Mouse (Mus musculus): Measurements from ENCODE around the gene Hsp90ab1.

Hsp90ab1 gene

GRCm38 (mm10) chr17:45573087-45573779, at the start of gene Hsp90ab1:
Hsp90ab1 (minus strand) TSS chr17:45573271.
- in situ Hi-C loops (cut with MboI, MseI): no loop called here

DNA sequence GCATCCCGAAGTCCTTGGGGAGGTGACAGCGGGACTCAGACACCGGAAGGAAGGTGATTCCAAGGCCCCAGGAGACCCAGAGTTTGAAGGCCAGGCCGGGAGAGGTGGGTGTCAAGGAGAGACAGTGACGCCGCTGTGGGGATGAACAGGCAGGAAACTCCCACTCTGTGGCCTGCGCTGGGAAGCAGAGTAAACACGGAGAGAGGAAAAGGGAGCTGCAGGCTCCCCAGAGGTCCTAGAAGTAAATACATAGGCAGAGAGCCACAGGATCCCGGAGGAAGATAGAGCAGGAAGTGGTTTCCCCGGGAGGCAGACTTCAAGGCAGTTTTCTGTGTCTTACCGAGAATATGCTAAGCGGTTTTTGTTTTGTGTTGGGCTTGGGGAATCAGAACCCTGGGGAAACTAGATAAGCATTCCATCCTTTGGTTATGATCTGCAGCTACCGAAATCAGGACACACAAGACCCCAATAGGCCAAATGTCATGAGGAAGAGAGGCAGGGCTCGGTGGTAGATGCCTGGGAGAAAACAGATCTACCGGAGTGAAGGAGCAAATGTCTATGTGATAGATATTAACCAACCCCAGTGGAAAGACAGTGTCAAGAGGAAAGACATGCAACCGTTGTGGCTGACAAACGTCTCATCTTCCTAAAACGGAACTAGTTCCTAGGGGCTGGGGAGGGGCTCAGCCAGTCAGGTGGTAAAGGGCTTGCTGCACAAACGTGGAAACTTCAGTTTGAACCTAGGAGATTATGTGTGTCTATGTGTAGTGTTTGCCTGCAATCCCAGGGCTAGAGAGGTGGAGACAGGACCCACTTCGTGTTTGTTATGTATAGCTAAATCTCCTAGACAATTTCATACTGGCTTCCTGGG, 46.5 kb upstream of the Hsp90ab1 start:
- in situ Hi-C loops (cut with MboI, MseI): no loop called here

GRCm38 (mm10) chr17:45618941-45619385, 45.9 kb upstream of the Hsp90ab1 start:
- in situ Hi-C loops (cut with MboI, MseI): no loop called here

- in situ Hi-C loops (cut with MboI, MseI): no loop called here
Observed at GRCm38 (mm10) chr17:45617655-45618054, 44.6 kb upstream of the Hsp90ab1 start.

DNA sequence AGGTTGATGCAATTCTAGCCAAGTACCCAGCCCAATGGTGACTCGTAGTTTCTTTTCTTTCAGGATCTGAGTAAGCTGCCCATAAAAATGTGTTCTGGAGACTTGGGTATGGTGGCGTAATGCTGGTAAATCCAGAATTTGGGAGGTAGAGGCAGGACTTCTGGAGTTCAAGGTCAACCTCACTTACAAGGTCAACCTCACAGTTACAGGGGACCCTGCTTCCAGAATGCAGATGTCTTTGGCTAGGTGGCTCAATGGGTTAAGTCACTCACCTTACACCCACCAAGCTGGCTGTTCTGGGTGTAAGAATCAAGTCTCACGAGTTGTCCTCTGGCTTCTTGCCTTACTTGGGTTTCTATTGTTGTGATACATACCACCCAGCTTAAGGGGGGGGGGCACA, 43.6 kb upstream of the Hsp90ab1 start:
- in situ Hi-C loops (cut with MboI, MseI): no loop called here

GRCm38 (mm10) chr17:45616046-45616650, 43.1 kb upstream of the Hsp90ab1 start:
- in situ Hi-C loops (cut with MboI, MseI): no loop called here

DNA sequence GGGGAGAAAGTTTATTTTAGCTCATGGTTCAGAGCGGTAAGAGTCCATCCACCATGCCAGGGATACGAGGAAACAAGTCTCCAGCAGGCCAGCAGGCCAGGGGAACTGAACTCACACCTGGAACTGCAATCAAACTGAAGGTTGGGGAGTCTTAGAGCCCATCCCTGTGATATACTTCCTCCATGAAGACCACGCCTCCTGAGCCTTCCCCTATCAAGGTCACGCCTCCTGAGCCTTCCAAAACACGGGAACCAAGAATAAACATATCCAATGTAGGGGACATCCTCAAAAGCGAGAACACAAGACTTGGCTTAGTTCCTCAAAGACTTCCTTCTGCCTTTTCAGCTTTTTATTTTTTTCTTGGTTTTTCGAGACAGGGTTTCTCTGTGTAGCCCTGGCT, 39.9 kb upstream of the Hsp90ab1 start:
- in situ Hi-C loops (cut with MboI, MseI): no loop called here

DNA sequence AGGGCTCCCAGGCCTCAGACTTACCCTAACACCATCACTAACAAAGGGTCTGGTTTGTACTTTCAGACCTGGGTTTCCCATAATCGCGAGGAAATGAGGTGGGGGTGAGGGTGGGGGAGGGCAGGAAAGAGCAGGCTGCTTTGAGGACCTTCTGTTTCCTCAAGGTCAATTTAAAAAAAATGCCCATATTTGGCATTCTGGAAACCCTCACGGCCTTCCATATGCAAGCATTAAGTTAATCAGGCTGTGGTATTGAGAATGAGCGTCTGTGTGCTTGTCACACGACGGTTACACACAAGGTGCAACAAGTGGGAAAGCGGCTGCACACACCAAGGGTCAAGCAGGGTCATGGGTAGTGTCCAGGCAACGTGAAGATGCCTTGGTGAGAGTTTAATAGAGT, 38.9 kb upstream of the Hsp90ab1 start:
- in situ Hi-C loops (cut with MboI, MseI): no loop called here

GRCm38 (mm10) chr17:45610144-45610866, 37.2 kb upstream of the Hsp90ab1 start:
- in situ Hi-C loops (cut with MboI, MseI): no loop called here

DNA sequence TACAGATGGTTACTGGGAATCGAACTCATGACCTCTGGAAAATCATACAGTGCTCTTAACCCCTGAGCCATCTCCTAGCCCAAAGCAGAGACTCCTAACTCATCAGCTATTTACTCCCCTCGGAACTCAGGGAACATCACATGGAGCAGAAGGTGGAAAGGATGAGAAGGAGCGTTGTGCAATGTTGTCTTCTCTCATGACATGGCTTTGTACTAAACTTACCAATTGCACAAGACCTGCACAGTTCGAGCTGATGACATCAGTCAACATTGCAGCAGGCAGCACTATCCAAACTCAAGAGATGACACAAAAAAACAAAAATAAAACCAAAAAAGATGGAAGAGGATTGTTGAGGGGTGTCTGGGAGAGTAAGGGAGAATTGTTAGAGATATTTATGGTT, 35.3 kb upstream of the Hsp90ab1 start:
- in situ Hi-C loops (cut with MboI, MseI): loop anchor here (10.0 kb wide), 1 partner anchor 1406 kb away; the partner anchor contains the start of gene Ubr2

GRCm38 (mm10) chr17:45606992-45607879, 34.2 kb upstream of the Hsp90ab1 start:
- in situ Hi-C loops (cut with MboI, MseI): loop anchor here (10.0 kb wide), 1 partner anchor 1408 kb away; the partner anchor contains the start of gene Ubr2

GRCm38 (mm10) chr17:45602984-45603383, 29.9 kb upstream of the Hsp90ab1 start:
- in situ Hi-C loops (cut with MboI, MseI): loop anchor here (10.0 kb wide), 1 partner anchor 1412 kb away; the partner anchor contains the start of gene Ubr2

DNA sequence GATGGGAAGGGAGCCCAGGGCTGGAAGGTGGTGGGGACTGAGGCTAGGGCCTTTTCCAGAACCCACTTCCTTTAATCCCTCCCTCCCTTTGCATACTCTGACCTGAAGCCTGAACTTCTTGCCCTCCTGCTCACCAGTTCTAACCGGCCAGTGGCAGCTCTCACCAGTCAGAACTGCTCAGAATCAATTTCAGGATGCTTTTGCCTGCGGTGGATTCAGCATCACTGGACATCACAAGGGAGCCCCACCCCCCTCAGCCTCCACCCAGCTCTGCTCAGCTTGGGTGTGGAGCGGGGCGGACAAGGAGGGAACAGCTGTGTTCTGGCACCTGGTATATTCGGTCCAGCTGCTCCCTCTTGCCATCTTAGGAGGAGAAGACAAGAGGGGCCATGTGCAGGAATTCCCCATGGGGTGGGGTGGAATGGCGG, 28.8 kb upstream of the Hsp90ab1 start, which contains the start of gene Mymx:
Gene Mymx, minus strand, starts transcription at position 226 of the 428 bp plus-strand sequence.
- in situ Hi-C loops (cut with MboI, MseI): loop anchor here (10.0 kb wide), 1 partner anchor 1413 kb away; the partner anchor contains the start of gene Ubr2

- in situ Hi-C loops (cut with MboI, MseI): loop anchor here (10.0 kb wide), 1 partner anchor 1413 kb away; the partner anchor contains the start of gene Ubr2
Observed at GRCm38 (mm10) chr17:45601325-45601724, 28.3 kb upstream of the Hsp90ab1 start.

- in situ Hi-C loops (cut with MboI, MseI): loop anchor here (10.0 kb wide), 1 partner anchor 1415 kb away; the partner anchor contains the start of gene Ubr2
Observed at GRCm38 (mm10) chr17:45600267-45600666, 27.2 kb upstream of the Hsp90ab1 start.

DNA sequence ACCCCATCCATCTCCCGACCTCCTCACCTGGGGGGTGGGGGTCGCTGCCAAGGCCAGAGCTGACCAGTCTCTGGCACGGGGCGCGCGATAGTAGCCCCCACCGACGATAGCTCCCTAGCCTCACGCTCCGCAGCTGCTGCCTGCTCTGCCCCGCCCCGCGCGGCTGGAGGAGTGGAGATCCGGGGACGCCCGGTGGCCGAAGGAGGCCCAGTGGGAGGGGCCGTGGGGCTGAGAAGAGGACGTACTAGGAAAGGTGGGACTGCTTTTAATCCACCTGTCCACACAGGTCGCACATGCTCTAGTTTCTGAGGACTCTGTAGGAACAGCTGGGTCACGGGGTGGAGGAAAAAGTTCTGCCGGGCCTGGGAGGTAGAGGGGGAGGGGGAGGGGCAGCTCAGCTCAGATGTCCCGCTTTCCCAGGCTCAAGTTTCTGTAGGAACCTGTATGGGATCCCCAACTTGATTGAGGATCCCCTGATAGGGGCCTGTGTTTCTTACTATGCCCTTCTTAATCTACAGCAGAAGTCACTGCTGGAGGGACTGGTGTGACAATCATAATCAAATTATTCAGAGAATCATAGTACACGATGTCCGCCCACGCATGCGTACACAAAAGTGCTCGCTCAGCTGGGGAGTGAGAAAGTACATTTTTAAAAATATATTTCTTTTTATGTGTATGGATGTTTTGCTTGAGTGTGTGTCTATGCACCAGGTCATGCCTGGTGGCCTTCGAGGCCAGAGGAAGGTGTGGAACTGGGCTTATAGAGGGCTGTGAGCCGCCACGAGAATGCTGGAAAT, 26.6 kb upstream of the Hsp90ab1 start, which contains the start of gene Slc29a1:
Gene Slc29a1, minus strand, starts transcription at position 161 of the 797 bp plus-strand sequence.
- in situ Hi-C loops (cut with MboI, MseI): loop anchor here (10.0 kb wide), 1 partner anchor 1415 kb away; the partner anchor contains the start of gene Ubr2

DNA sequence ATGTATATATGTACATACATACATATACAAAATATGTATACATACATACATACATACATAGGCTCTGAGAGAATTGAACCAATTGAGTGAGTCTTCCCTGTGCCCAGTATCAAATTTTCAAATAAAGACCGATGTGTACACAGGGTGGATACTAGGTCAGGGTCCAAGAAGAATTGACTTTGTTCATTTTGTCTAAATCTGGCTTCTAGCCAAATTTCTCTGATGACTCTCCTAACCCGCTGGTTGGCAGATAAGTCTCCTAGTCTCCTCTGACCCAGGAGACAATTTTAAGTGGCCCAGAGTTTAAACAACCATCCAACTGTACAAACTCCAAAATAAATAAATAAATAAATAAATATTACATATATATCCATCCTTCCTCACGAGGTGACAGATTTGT, 25.8 kb upstream of the Hsp90ab1 start:
- in situ Hi-C loops (cut with MboI, MseI): no loop called here

GRCm38 (mm10) chr17:45598376-45598775, 25.3 kb upstream of the Hsp90ab1 start:
- in situ Hi-C loops (cut with MboI, MseI): no loop called here

GRCm38 (mm10) chr17:45597787-45598186, 24.7 kb upstream of the Hsp90ab1 start:
- in situ Hi-C loops (cut with MboI, MseI): no loop called here

Data from T-helper 2 cell (primary cell).